Mouse (Mus musculus) kidney, adult 2 months (tissue): Measurements from ENCODE around the gene Bpifb9a. TPM values are rescaled to one million over a fixed set of nuclear protein-coding genes. Genes with fewer than 3 reads are reported as not detected.
"Not testable (repeated sequence)": the region's sequence is repeated elsewhere in the genome, so short reads cannot be mapped to it uniquely, and the experiment has no call there.

Experiments
- DNase-seq: peaks from one replicate; pipeline ENCODE4 v3.0.0; 2021
- H3K27ac ChIP-seq: fragments of 200-500 bp; 2 replicates; pipeline ENCODE4 v1.5.1; 2012; ENCODE audit warnings: low read depth, low read length, control low read depth, inconsistent platforms; ENCODE audit not compliant: insufficient read depth
- H3K27me3 ChIP-seq: fragments of 200-500 bp; replicated peaks from 2 replicates; pipeline ENCODE4 v1.6.1; 2012; ENCODE audit warnings: mild to moderate bottlenecking, moderate library complexity, low read length, inconsistent platforms; ENCODE audit not compliant: control insufficient read depth, insufficient read depth
- H3K36me3 ChIP-seq: fragments of 200-500 bp; 2 replicates; pipeline ENCODE4 v1.6.1; 2012; ENCODE audit warnings: mild to moderate bottlenecking, moderate library complexity, low read length, inconsistent platforms; ENCODE audit not compliant: control insufficient read depth, insufficient read depth
- H3K4me1 ChIP-seq: fragments of 200-500 bp; 2 replicates; pipeline ENCODE4 v1.6.1; 2011; ENCODE audit warnings: low read length; ENCODE audit not compliant: control insufficient read depth, insufficient read depth
- H3K4me3 ChIP-seq: fragments of 200-500 bp; 2 replicates; pipeline ENCODE4 v1.5.1; 2011; ENCODE audit warnings: mild to moderate bottlenecking, low read depth, low read length, control low read depth; ENCODE audit not compliant: insufficient read depth
- CTCF ChIP-seq: fragments of 200-500 bp; conservative IDR thresholded peaks from 2 replicates; pipeline ENCODE4 v1.5.1; 2011; ENCODE audit warnings: low read depth, mild to moderate bottlenecking, control low read depth, low read length, moderate library complexity, mixed read lengths; ENCODE audit not compliant: insufficient read depth, insufficient read length
- POLR2A ChIP-seq: fragments of 200-500 bp; IDR thresholded peaks from one replicate; pipeline ENCODE4 v1.6.1; 2011; ENCODE audit warnings: low read depth, low read length, control low read depth
- WGBS: fragments of 180-500 bp; shearing (Covaris S2); methylation state at CpG from one replicate; pipeline ENCODE4 v1.1.7; 2018; 5-methylcytosine and 5-hydroxymethylcytosine counted together
- polyA plus RNA-seq: library from polyadenylated mRNA; depleted of rRNA; stranded (reverse); fragments of >200 nt; gene quantifications from 2 replicates; pipeline ENCODE4 v1.2.3, GENCODE M21; 2012

Bpifb9a gene
- polyA plus RNA-seq, 1 experiment: not detected

DNA sequence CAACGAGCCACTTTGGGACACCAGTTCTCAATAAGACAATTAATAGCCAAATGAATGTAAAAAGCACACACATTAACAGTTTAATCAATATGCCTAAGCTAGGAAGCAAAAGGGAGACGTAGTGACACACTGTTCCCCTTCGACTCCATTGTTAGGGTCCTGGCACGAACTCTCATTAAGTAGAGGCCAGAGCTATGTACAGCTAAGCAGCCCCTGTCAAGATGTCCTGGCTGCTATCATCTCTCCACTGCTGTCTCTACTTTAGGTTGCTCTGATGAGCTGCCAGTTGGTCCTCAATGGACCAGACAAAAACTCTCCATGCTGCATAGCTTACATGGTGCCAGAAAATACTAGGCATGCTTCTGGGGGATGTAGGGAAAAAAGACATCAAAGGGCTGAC, 1.9 kb upstream of the Bpifb9a start:
- TF ChIP-seq CTCF: no peak
- TF ChIP-seq POLR2A: no peak
- no peaks in the 10 kb centered on the region for H3K36me3 ChIP-seq
- H3K4me1 ChIP-seq: no peaks in the 10 kb centered on the region
- no peaks in the 10 kb centered on the region for H3K27me3 ChIP-seq
- DNase-seq: no peak
- WGBS: 90% methylated on average over 4 of the region's 4 CpGs
- H3K4me3 ChIP-seq: no peak overlapping the region
- H3K27ac ChIP-seq: no peak overlapping the region

DNA sequence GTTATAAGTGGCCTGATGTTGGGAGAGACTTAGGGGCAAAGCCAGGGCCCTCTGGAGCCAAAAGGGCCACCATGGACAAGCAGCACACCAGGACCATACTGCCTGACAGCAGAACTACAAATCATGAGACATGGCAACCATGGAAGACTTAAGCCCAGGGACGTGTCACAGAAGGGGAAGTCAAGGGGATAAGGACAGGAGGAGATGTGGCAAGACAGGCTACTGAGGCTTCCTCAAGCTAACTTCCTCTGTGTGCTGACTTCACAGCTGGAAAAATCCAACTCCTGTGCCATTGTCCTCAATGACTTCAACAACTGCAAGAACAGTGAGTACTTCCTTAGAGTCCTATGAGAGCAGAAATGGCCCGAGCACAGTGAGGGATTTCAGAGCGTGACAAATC, 6.7 kb downstream of the Bpifb9a start:
- not testable (repeated sequence) for DNase-seq, H3K4me1 ChIP-seq, H3K27ac ChIP-seq, H3K4me3 ChIP-seq, H3K27me3 ChIP-seq, H3K36me3 ChIP-seq
- WGBS: 69% methylated on average over 3 of the region's 3 CpGs

DNA sequence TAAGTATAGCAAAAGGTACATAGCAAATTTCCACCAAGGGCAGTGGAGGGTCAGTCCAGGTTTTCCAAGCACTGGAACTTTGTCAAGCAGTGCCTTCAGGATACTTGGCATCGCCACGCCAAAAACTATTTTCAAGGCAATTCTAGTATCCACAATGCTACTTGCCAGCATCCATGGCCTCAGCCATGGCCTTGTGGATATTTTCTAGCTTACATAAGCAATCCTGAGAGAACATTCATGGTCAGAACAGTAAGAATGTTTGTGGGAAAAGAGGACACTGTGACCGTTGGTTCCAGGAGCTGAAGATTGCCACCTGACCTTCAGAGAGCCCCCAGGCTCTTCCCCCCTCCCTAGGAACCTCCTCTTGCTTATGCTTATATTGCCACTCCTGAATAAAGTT, 34.2 kb downstream of the Bpifb9a start:
- not testable (repeated sequence) for H3K27me3 ChIP-seq, H3K36me3 ChIP-seq, H3K27ac ChIP-seq, H3K4me3 ChIP-seq, DNase-seq, H3K4me1 ChIP-seq
- 63% methylated on average over 3 of the region's 3 CpGs for WGBS

DNA sequence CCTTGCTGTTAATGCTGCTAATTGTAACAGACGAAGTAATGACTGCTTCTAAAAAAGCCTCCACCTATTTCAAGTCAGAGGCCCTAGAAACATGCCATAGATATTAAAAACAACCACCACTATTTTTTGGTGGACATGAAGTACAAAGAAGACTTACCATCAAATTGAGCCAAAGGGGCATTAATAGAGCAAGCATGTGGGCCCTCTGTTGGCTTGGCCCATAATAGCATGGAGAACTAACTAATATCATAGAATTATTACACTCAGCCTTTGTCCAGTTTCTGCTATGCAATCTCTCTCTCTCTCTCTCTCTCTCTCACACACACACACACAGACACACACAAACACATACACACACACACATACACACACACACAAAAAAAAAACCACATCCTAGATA, 35.2 kb downstream of the Bpifb9a start:
- no peak overlapping the region for H3K4me3 ChIP-seq
- 83% methylated on average over 1 of the region's 1 CpGs for whole genome bisulfite sequencing
- TF ChIP-seq CTCF (no peak), POLR2A (no peak)
- no peak for DNase-seq
- H3K27ac ChIP-seq: no peak overlapping the region
- H3K4me1 ChIP-seq: no peaks in the 10 kb centered on the region
- no peaks in the 10 kb centered on the region for H3K36me3 ChIP-seq
- no peaks in the 10 kb centered on the region for H3K27me3 ChIP-seq

DNA sequence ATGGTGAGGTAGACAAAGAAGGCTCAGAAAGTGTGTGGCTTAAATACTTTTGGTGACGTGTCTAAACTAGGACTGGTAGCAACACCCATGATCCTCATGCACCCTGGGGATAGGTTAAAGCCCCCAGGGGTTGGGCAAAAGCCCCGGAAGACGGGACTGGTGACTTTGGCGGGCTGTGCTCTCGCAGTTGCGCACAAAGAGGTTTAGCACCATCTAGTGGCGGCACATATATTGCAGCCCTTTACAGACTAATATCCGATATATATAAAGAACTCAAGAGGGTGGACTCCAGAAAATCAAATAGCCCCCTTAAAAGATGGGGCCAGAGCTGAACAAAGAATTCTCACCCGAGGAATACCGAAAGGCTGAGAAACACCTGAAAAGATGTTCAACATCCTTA, 37.1 kb downstream of the Bpifb9a start:
- not testable (repeated sequence) for H3K4me1 ChIP-seq, H3K4me3 ChIP-seq, H3K27ac ChIP-seq, H3K27me3 ChIP-seq, H3K36me3 ChIP-seq
- TF ChIP-seq CTCF: peak; percentile 50
- WGBS: 2% methylated on average over 10 of the region's 10 CpGs
- DNase-seq: peak; percentile 42

DNA sequence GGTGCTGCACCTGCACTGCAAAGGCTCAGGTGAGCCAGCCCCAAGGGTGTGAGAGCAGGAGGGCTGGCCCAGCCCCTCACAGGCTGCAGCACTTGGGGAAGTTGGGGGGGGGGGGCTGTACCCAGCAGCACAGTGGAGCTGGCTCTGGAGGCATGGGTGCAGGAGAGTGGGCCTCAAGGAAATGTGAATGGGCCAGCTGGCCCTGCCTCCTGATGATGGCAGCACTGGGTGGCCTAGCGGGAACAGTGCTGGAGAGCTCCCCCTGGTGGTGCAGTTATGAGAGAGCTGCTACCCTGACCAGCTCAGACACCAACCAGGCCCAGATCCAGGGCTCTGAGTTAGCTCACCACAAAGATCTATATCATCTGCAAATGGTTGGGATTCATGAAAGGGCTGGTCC, 42.8 kb downstream of the Bpifb9a start:
- Histone ChIP-seq H3K27me3 (no peaks in the 10 kb centered on the region), H3K4me3 (no peak overlapping the region), H3K4me1 (no peaks in the 10 kb centered on the region), H3K36me3 (no peaks in the 10 kb centered on the region), H3K27ac (no peak overlapping the region)
- TF ChIP-seq POLR2A (no peak), CTCF (peak; percentile 85)
- peak; percentile 57 for DNase-seq
- WGBS: 52% methylated on average over 1 of the region's 1 CpGs

DNA sequence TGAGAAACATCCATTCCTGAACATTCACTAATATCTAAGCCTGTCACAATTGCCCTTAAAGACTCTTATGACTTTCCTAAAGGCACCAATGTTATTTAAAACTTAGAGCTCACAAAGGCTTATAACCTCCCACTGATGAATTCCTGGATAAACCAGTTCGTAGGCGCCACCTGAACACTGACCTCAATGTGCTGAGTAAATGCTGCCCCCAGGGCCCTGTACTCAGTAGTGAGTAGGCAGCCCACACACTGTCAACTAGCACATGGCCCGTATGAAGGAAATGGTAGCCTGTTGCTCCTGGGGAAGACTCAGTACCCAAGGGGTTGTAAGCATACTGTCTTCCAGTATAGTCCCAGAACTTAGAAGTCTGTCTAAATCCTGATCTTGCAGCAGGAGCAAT, 44.1 kb downstream of the Bpifb9a start:
- WGBS: 70% methylated on average over 3 of the region's 3 CpGs
- Histone ChIP-seq H3K27me3 (no peaks in the 10 kb centered on the region), H3K4me1 (no peaks in the 10 kb centered on the region), H3K36me3 (no peaks in the 10 kb centered on the region), H3K4me3 (no peak overlapping the region), H3K27ac (no peak overlapping the region)
- TF ChIP-seq CTCF: no peak
- no peak for TF ChIP-seq POLR2A
- peak; percentile 5 for DNase-seq

DNA sequence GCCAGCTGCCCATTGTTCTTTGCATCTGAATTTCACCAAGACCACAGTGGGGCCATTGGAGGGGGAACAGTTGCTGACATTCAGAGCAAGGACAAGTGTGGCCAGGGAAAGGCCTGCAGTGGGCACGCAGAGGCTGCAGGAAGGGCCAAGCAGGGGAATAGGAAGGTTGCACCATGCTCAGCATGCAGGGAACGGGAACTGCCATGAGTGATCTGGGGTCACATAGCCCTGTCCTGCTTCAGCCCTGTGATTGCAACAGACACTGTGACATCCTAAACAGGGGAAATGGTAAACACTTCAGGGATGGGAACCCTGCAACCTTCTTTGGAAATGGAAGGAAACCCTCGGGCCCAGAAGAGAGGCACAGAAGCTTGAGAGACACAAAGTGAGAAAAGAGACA, 47.0 kb downstream of the Bpifb9a start:
- H3K36me3 ChIP-seq, H3K4me3 ChIP-seq, H3K27ac ChIP-seq, H3K4me1 ChIP-seq, DNase-seq, H3K27me3 ChIP-seq: not testable (repeated sequence)
- 67% methylated on average over 1 of the region's 3 CpGs for WGBS

DNA sequence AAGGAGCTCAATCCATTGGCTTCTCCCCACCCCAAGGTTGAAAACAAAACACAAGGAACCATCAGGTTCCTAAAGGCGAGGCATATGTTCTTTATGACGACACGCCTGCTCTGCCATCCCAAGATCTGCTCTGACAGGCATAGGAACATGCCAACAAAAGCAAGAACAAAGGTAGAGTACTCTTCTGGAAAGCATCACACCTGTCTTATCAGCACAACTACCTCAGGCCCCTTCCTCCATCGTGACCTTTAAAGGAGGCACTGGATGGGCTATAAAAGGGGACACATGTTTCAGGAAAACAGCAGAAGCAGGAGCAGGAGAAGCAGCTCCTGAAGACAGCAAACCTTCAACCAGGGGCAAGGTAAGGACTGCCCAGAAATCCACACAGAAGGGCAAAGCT, 49.3 kb downstream of the Bpifb9a start, which contains the start of gene Bpifb9b:
Bpifb9b (plus strand) TSS at position 301 of the 400 bp plus-strand sequence.
- not testable (repeated sequence) for H3K36me3 ChIP-seq, H3K4me3 ChIP-seq, H3K27ac ChIP-seq, DNase-seq, H3K27me3 ChIP-seq, H3K4me1 ChIP-seq
- 87% methylated on average over 4 of the region's 4 CpGs for WGBS

DNA sequence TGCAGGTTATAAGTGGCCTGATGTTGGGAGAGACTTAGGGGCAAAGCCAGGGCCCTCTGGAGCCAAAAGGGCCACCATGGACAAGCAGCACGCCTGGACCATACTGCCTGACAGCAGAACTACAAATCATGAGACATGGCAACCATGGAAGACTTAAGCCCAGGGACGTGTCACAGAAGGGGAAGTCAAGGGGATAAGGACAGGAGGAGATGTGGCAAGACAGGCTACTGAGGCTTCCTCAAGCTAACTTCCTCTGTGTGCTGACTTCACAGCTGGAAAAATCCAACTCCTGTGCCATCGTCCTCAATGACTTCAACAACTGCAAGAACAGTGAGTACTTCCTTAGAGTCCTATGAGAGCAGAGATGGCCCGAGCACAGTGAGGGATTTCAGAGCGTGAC, 56.1 kb downstream of the Bpifb9a start:
- not testable (repeated sequence) for H3K4me1 ChIP-seq, H3K27me3 ChIP-seq, DNase-seq, H3K36me3 ChIP-seq, H3K27ac ChIP-seq, H3K4me3 ChIP-seq
- 76% methylated on average over 5 of the region's 5 CpGs for WGBS
